Mouse (Mus musculus) mammary gland, adult 2 months (tissue): ENCODE measurements around the gene 1810046K07Rik. TPM values are rescaled to one million over a fixed set of nuclear protein-coding genes. Genes with fewer than 3 reads are reported as not detected.

Experiments used
- polyA plus RNA-seq: library from polyadenylated mRNA; depleted of rRNA; stranded (reverse); fragments of >200 nt; gene quantifications from 2 replicates; pipeline ENCODE4 v1.2.3, GENCODE M21; 2012; ENCODE audit warnings: low replicate concordance; rRNA removed

The 1810046K07Rik gene
- polyA plus RNA-seq, result 1.3 and 2.9 TPM in 2 replicates

GRCm38 (mm10) chr9:51328731-51329130 is at the start of gene 1810046K07Rik:
1810046K07Rik (minus strand) TSS chr9:51328917.

DNA sequence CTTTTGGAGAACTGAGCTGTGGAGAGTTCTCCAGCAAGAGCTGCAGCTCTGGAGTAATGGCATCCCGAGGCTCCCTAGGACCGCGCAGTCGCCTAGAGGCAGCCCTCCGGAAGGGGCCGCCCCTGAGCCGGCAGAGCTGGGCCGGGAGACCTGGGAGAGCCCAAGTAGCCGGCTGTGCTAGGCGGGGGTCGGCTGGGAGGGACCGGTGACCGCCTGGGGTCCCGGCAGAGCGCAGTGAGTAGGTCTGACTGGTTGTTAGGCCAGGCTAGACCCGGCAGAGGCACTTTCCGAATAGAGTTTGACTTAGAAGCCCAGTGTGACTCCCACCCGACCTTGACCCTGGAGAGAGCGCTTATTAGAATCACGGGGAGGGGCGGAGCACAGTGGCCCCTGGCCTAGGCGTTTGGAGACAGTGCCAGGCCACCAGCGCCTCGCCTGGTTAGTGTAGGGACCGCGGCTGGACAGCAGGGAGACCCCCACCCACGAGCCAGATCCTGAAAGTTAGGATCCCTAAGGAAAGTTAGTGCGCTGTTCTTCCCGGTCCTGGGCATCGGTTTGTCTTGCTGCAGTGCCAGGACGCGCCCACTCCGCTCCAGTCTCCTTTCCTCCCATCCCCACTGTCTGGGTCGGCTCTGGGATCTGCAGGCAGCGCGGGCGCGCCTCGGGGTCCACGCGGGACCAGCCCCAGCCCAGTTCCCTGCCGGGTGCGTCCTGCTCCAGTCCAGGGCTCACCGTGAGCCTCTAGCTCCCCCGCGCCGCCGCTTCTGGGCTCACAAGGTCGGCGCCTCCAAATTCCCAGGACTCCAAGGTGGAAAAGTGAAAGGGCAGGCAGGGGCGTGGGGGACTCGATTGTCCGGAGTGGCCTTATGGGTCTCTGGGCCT is 50.0 kb downstream of the 1810046K07Rik start, which contains the start of gene Colca2:
TSS of gene Colca2 (minus strand) at position 70 of the 882 bp plus-strand sequence.

Other genes with a start within 250 kb of the 1810046K07Rik start
- gene 4833427G06Rik, start 226.8 kb downstream of the 1810046K07Rik start, polyA plus RNA-seq, result not detected in 2 replicates
- 0.04 and 0.08 TPM in 2 replicates for gene Gm32742, start 163.4 kb downstream of the 1810046K07Rik start, polyA plus RNA-seq
- 27.3 and 77.5 TPM in 2 replicates for gene Pou2af1, start 115.2 kb downstream of the 1810046K07Rik start, polyA plus RNA-seq
- 4.6 and 9.5 TPM in 2 replicates for gene Colca2, start 50.3 kb downstream of the 1810046K07Rik start, polyA plus RNA-seq